8 mouse cellular contexts compared by ENCODE assay signal in the genomic region with DNA sequence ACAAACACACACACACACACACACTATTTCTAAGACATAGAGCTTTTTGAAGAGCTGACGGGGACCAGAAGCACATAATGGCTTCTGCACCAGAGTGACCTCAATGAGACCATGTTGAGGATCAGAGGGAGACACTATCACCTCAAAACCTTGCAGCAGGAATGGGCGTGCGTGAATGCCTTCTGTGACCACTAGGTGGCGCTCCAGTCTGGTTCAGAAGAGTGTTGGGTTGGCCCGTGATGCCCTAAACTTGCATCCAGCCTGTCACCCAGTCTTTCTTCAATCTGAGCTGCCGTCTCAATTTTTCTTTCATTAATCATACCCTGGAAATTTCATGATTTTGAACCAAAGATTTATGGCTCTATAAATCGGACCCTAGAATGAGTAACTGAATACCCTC.
A peak's percentile ranks its signal among the peaks of the same experiment; 100 is the strongest.
DNase-seq lines count a peak whose midpoint lies in the region; ATAC-seq and TF ChIP-seq lines count a peak whose summit lies in the region.

No protein-coding gene starts in this region.

- H3K9ac ChIP-seq in liver, postnatal 0 days (replicated peaks): no peak overlapping the region

- DNase-seq in B cell, adult 2 months: peak; percentile 38 to 42
- DNase-seq in adrenal gland, postnatal 10 days: peak; percentile 90
- peak; percentile 84 for DNase-seq in embryonic facial prominence, embryonic 10.5 days (ENCODE audit: low spot score)
- peak; percentile 82 for DNase-seq in kidney, postnatal 14 days
- DNase-seq in liver, postnatal 0 days: peak; percentile 77
- peak; percentile 72 for DNase-seq in ovary, postnatal 10 days (ENCODE audit: low spot score)
- DNase-seq in thymus, postnatal 0 days (ENCODE audit: low spot score): peak; percentile 82

- H3K27me3 ChIP-seq in embryonic facial prominence, embryonic 10.5 days (replicated peaks; ENCODE audit: low read depth, poor library complexity, severe bottlenecking): no peaks in the 10 kb centered on the region
- H3K27me3 ChIP-seq in liver, postnatal 0 days (ENCODE audit: insufficient read depth, low read length): no peaks in the 10 kb centered on the region

- TF ChIP-seq EP300 in liver, postnatal 0 days (IDR thresholded peaks at IDR 0.05; ENCODE audit: low read depth): no peak

- no peak overlapping the region for H3K4me3 ChIP-seq in embryonic facial prominence, embryonic 10.5 days
- H3K4me3 ChIP-seq in liver, postnatal 0 days (ENCODE audit: low read depth, low read length): no peak overlapping the region

- 8% methylated on average over 7 of the region's 7 CpGs for WGBS in embryonic facial prominence, embryonic 10.5 days
- WGBS in liver, postnatal 0 days (ENCODE audit: insufficient replicate concordance): 10% methylated on average over 7 of the region's 7 CpGs

- no peak overlapping the region for H3K4me2 ChIP-seq in liver, postnatal 0 days (ENCODE audit: low read depth, low read length)

- ATAC-seq in granulocyte monocyte progenitor cell, adult 5-6 weeks (replicated peaks; ENCODE audit: poor library complexity, severe bottlenecking): peak; percentile 75
- ATAC-seq in liver, postnatal 0 days: peak; percentile 54; the same call in 1 of the 2 replicates

- peaks cover 20% of the 10 kb centered on the region for H3K36me3 ChIP-seq in embryonic facial prominence, embryonic 10.5 days (replicated peaks)
- H3K36me3 ChIP-seq in liver, postnatal 0 days (replicated peaks; ENCODE audit: insufficient read depth, low read length): peaks cover 1% of the 10 kb centered on the region; the same call in 1 of the 2 replicates

- peak; percentile 95 for TF ChIP-seq CTCF in liver, postnatal 0 days (IDR thresholded peaks at IDR 0.05; ENCODE audit: low read depth)

- H3K27ac ChIP-seq in embryonic facial prominence, embryonic 10.5 days (replicated peaks): no peak overlapping the region
- no peak overlapping the region for H3K27ac ChIP-seq in liver, postnatal 0 days (ENCODE audit: low read depth)

- H3K4me1 ChIP-seq in embryonic facial prominence, embryonic 10.5 days: peaks cover 47% of the 10 kb centered on the region
- H3K4me1 ChIP-seq in liver, postnatal 0 days (ENCODE audit: insufficient read depth): no peaks in the 10 kb centered on the region

- no peaks in the 10 kb centered on the region for H3K9me3 ChIP-seq in embryonic facial prominence, embryonic 10.5 days
- H3K9me3 ChIP-seq in liver, postnatal 0 days (ENCODE audit: low read length): no peaks in the 10 kb centered on the region

Comparison
In these comparisons a context has a peak if more than half of its experiments do, and no peak if none do; other contexts are left out.
1. DNase-seq: peak in every context shown above with its lines; median percentile 90 in adrenal gland, postnatal 10 days; 84 in embryonic facial prominence, embryonic 10.5 days; 82 in kidney, postnatal 14 days; 82 in thymus, postnatal 0 days; 77 in liver, postnatal 0 days; 72 in ovary, postnatal 10 days; 40 in B cell, adult 2 months.